Mouse (Mus musculus) forebrain, embryonic 15.5 days (tissue): ENCODE data around the gene 1700017N19Rik. TPM values are rescaled to one million over a fixed set of nuclear protein-coding genes. Genes with fewer than 3 reads are reported as not detected.

Source experiments
- ATAC-seq: fragments of 200-750 bp; cut with Nextera tagmentation; replicated peaks from 2 replicates; pipeline ENCODE4 v1.8.0; 2017; ENCODE audit warnings: mild to moderate bottlenecking, moderate TSS enrichment, moderate library complexity
- H3K27ac ChIP-seq: fragments of 300-500 bp; sonication (generic); replicated peaks from 2 replicates; pipeline ENCODE4 v1.5.1; 2015; ENCODE audit warnings: mild to moderate bottlenecking, inconsistent platforms
- H3K27me3 ChIP-seq: fragments of 300-500 bp; sonication (generic); 2 replicates; pipeline ENCODE4 v1.6.1; 2015; ENCODE audit warnings: inconsistent platforms
- H3K36me3 ChIP-seq: fragments of 300-500 bp; sonication (generic); 2 replicates; pipeline ENCODE4 v1.6.1; 2015; ENCODE audit warnings: mild to moderate bottlenecking, inconsistent platforms
- H3K4me1 ChIP-seq: fragments of 300-500 bp; sonication (generic); 2 replicates; pipeline ENCODE4 v1.6.1; 2015; ENCODE audit warnings: inconsistent platforms
- H3K4me2 ChIP-seq: fragments of 300-500 bp; sonication (generic); replicated peaks from 2 replicates; pipeline ENCODE4 v1.6.1; 2015; ENCODE audit warnings: mild to moderate bottlenecking, inconsistent platforms
- H3K4me3 ChIP-seq: fragments of 300-500 bp; sonication (generic); 2 replicates; pipeline ENCODE4 v1.5.1; 2015; ENCODE audit warnings: mild to moderate bottlenecking, inconsistent platforms
- H3K9ac ChIP-seq: fragments of 300-500 bp; sonication (generic); replicated peaks from 2 replicates; pipeline ENCODE4 v1.6.1; 2015; ENCODE audit warnings: mild to moderate bottlenecking, inconsistent platforms
- H3K9me3 ChIP-seq: fragments of 300-500 bp; sonication (generic); 2 replicates; pipeline ENCODE4 v1.6.1; 2016; ENCODE audit warnings: inconsistent platforms
- WGBS: fragments of 180-500 bp; shearing (Covaris S2); methylation state at CpG from one replicate; pipeline ENCODE4 v1.1.7; 2015; ENCODE audit warnings: mixed read lengths; 5-methylcytosine and 5-hydroxymethylcytosine counted together
- polyA plus RNA-seq: library from polyadenylated mRNA; unstranded; fragments of >200 nt; fragmentation: Nextera tagmentation; extraction: Ambion mirVana; gene quantifications from 2 replicates; pipeline ENCODE4 v1.2.1, GENCODE M21; 2015

Gene 1700017N19Rik
- polyA plus RNA-seq, 1 experiment from 2014 or later: not detected

- H3K36me3 ChIP-seq: no peaks in the 10 kb centered on the region
- WGBS: 71% methylated on average over 2 of the region's 2 CpGs
- no peak overlapping the region for H3K4me2 ChIP-seq
- H3K4me3 ChIP-seq: no peak overlapping the region
- H3K9ac ChIP-seq: no peak overlapping the region
- no peaks in the 10 kb centered on the region for H3K27me3 ChIP-seq
- no peak for ATAC-seq
- no peak overlapping the region for H3K27ac ChIP-seq
- H3K9me3 ChIP-seq: no peaks in the 10 kb centered on the region
- no peaks in the 10 kb centered on the region for H3K4me1 ChIP-seq
Observed at GRCm38 (mm10) chr10:100604254-100604653, 14.0 kb downstream of the 1700017N19Rik start.

DNA sequence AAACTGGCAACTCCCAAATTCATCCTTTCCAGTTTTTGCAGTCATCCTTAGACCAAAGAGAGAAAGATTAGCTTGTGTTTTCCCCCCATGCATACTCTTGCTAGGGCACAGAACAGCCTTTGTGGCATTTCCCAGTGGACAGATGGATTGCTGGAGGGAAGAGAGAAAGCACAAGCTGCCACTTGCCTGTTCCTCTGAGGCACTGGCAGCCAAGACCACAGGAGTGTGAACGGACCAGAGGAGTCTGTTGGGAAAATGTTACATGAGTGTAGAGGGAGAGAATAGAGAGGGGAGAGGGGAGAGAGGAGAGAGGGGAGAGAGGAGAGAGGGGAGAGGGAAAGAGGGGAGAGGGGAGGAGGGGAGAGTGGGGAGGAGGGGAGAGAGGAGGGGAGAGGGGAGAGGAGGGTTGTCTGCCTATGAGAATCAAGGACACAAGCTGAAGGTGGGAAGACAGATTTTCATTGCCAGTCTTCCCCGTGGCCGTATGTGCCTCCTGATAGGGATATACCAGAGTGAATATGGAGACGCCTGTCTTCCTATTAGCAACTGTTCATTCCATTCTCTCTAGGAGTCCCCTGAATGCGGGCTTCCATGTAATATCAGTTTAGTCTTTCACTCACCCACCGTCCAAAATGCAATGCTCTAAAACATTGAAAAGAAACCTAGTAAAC, 27.1 kb downstream of the 1700017N19Rik start:
- Histone ChIP-seq H3K9ac (no peak overlapping the region), H3K4me2 (no peak overlapping the region), H3K9me3 (no peaks in the 10 kb centered on the region), H3K27ac (no peak overlapping the region), H3K4me3 (no peak overlapping the region), H3K4me1 (no peaks in the 10 kb centered on the region), H3K27me3 (no peaks in the 10 kb centered on the region), H3K36me3 (no peaks in the 10 kb centered on the region)
- peak; percentile 93 for ATAC-seq
- 62% methylated on average over 6 of the region's 6 CpGs for WGBS

DNA sequence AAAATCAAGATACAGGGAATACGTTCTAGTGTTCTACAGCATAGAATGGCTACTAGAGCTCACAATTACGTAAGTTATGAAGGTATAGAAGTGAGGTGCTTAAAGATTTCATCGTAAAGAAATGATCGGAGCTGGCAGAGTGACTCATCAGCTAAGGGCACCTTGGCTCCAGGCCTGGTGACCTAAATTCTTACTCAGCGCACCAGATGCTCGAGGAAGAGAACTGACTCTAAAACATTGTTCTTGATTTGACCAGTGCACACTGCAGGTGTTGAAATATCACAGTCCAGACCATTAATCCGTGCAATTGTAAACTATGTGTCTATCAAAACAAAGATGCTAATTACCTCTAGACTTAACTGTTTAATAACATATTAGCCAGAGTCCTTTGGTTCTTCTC, 29.2 kb downstream of the 1700017N19Rik start:
- no peak for ATAC-seq
- H3K27me3 ChIP-seq: no peaks in the 10 kb centered on the region
- no peaks in the 10 kb centered on the region for H3K9me3 ChIP-seq
- H3K36me3 ChIP-seq: no peaks in the 10 kb centered on the region
- H3K9ac ChIP-seq: no peak overlapping the region
- no peak overlapping the region for H3K4me3 ChIP-seq
- 82% methylated on average over 7 of the region's 7 CpGs for WGBS
- no peaks in the 10 kb centered on the region for H3K4me1 ChIP-seq
- H3K4me2 ChIP-seq: no peak overlapping the region
- H3K27ac ChIP-seq: no peak overlapping the region

DNA sequence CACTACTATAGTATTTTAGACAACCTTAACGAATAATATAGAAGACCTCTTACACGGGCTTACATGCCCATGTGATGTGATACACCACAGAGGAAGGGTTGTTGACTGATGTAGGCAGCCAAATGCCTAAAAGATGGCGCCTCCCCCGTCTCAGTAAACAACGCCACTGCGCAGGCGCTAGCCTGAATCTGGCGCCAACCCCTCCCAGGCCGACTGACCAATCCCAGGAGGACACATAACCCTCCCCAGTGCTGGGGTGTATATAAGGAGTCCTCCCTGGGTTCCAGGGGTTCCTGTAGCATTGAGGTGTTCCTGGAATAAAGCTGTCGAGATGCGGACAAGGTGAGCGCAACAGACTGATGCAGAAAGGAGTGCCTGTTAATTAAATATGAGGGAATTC, 29.8 kb downstream of the 1700017N19Rik start:
- no peak overlapping the region for H3K9ac ChIP-seq
- H3K4me3 ChIP-seq: no peak overlapping the region
- no peak overlapping the region for H3K4me2 ChIP-seq
- no peaks in the 10 kb centered on the region for H3K9me3 ChIP-seq
- no peak for ATAC-seq
- H3K27ac ChIP-seq: no peak overlapping the region
- no peaks in the 10 kb centered on the region for H3K27me3 ChIP-seq
- WGBS: 92% methylated on average over 12 of the region's 12 CpGs
- no peaks in the 10 kb centered on the region for H3K36me3 ChIP-seq
- no peaks in the 10 kb centered on the region for H3K4me1 ChIP-seq

DNA sequence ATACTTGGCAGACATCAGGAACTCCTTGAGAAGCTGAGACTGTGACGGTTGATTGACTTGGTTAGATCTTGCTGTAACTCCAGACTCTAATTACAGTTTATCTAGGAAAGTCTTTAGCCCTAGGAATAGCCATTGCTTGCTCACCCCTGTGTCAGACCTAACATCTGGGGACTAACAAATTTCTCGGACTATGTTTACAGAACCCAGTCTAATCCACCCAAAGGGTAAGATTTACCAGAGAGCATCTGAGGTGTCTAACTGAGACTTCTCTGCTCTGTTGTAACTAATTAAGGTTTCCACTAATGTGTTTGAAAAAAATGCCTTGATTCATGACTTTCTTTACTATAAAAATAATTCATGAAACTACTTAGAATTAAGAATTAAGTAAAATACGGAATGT, 32.2 kb downstream of the 1700017N19Rik start:
- Histone ChIP-seq H3K27ac (no peak overlapping the region), H3K4me3 (no peak overlapping the region), H3K4me2 (no peak overlapping the region), H3K9me3 (no peaks in the 10 kb centered on the region), H3K9ac (no peak overlapping the region), H3K27me3 (no peaks in the 10 kb centered on the region), H3K4me1 (no peaks in the 10 kb centered on the region), H3K36me3 (no peaks in the 10 kb centered on the region)
- 86% methylated on average over 3 of the region's 3 CpGs for WGBS
- ATAC-seq: no peak

GRCm38 (mm10) chr10:100629762-100630438, 39.6 kb downstream of the 1700017N19Rik start:
- Histone ChIP-seq H3K27ac (peak overlapping the region; percentile 60; the same call in 1 of the 2 replicates), H3K4me3 (no peak overlapping the region)

GRCm38 (mm10) chr10:100642887-100643286, 52.6 kb downstream of the 1700017N19Rik start:
- Histone ChIP-seq H3K36me3 (no peaks in the 10 kb centered on the region), H3K9ac (no peak overlapping the region), H3K4me3 (no peak overlapping the region), H3K4me1 (no peaks in the 10 kb centered on the region), H3K27ac (no peak overlapping the region), H3K4me2 (no peak overlapping the region), H3K27me3 (no peaks in the 10 kb centered on the region), H3K9me3 (no peaks in the 10 kb centered on the region)
- ATAC-seq: no peak
- WGBS: 75% methylated on average over 3 of the region's 3 CpGs

More at GRCm38 (mm10) chr10:100629762-100630438, 39.6 kb downstream of the 1700017N19Rik start:
- H3K9me3 ChIP-seq: no peaks in the 10 kb centered on the region
- H3K27me3 ChIP-seq: no peaks in the 10 kb centered on the region
- no peaks in the 10 kb centered on the region for H3K36me3 ChIP-seq
- H3K4me2 ChIP-seq: peak overlapping the region; percentile 31
- peaks cover 3% of the 10 kb centered on the region for H3K4me1 ChIP-seq
- WGBS: 27% methylated on average over 20 of the region's 20 CpGs
- ATAC-seq: peak; percentile 84
- 0 out of 2 replicates have a peak overlapping the region, but pooled peaks have one; percentile 15 for H3K9ac ChIP-seq

- H3K4me2 ChIP-seq: no peak overlapping the region
- no peaks in the 10 kb centered on the region for H3K36me3 ChIP-seq
- H3K27ac ChIP-seq: no peak overlapping the region
- no peak overlapping the region for H3K4me3 ChIP-seq
- H3K4me1 ChIP-seq: no peaks in the 10 kb centered on the region
- ATAC-seq: 0 out of 2 replicates have a peak, but pooled peaks have one; percentile 23
- no peak overlapping the region for H3K9ac ChIP-seq
- H3K27me3 ChIP-seq: no peaks in the 10 kb centered on the region
- H3K9me3 ChIP-seq: no peaks in the 10 kb centered on the region
- WGBS: 57% methylated on average over 4 of the region's 4 CpGs
Observed at GRCm38 (mm10) chr10:100645331-100645935, 55.1 kb downstream of the 1700017N19Rik start.

- Histone ChIP-seq H3K9ac (no peak overlapping the region), H3K4me2 (no peak overlapping the region), H3K9me3 (no peaks in the 10 kb centered on the region), H3K4me3 (no peak overlapping the region), H3K4me1 (no peaks in the 10 kb centered on the region), H3K36me3 (no peaks in the 10 kb centered on the region), H3K27ac (no peak overlapping the region), H3K27me3 (no peaks in the 10 kb centered on the region)
- ATAC-seq: no peak
Observed at GRCm38 (mm10) chr10:100654183-100654582, 63.9 kb downstream of the 1700017N19Rik start.

DNA sequence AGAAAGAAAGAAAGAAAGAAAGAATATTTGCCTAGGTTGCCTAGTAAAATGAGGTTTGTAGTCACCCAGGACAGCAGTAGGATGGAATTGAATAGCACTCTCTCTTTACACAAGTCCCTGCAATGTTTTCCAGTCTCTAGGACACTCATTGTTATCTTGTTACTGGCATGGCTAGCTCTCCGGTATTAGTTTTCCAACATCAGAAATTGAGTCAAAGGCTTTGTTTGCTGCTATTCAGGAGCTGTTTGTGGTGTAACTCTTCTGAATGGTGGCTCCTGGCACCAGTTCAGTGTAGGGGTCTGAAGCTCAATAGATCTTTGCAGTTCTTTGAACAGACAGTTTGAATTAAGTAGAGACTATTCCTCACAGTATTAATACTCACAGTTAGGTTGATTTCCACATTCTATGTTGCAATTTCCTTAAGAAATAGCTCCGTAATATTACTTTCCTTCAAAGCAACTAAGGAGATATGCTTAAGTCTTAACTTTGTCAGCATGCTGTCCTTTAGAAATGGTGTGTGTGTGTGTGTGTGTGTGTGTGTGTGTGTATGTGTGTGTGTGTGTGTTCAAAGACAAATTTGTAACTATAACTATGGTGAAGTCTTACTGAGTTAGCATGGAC, 71.8 kb downstream of the 1700017N19Rik start:
- WGBS: 32% methylated on average over 2 of the region's 2 CpGs
- Histone ChIP-seq H3K4me2 (no peak overlapping the region), H3K27me3 (no peaks in the 10 kb centered on the region), H3K4me1 (no peaks in the 10 kb centered on the region), H3K9ac (no peak overlapping the region), H3K4me3 (no peak overlapping the region), H3K36me3 (no peaks in the 10 kb centered on the region), H3K9me3 (no peaks in the 10 kb centered on the region), H3K27ac (no peak overlapping the region)
- no peak for ATAC-seq
